ENCODE assay signal across 12 mouse cellular contexts in genomic region chr2:151990985-151991394, GRCm38 (mm10). TPM values are rescaled to one million over a fixed set of nuclear protein-coding genes. Genes with fewer than 3 reads are reported as not detected.
A peak's percentile ranks its signal among the peaks of the same experiment; 100 is the strongest.
DNase-seq lines count a peak whose midpoint lies in the region; ATAC-seq lines count a peak whose summit lies in the region.
"Had no signal": no experiment of that assay in that cellular context is flagged by ENCODE, and none has a peak within 500 bp of the region (broad histone marks: within the 10 kb centered on the region; RNA-seq: fewer than 3 reads in every experiment).

No protein-coding gene starts in this region.

- 20% methylated on average over 1 of the region's 1 CpGs for WGBS in hindbrain, embryonic 10.5 days
- WGBS in neural tube, embryonic 13.5 days = 19% methylated on average over 1 of the region's 1 CpGs
- 34% methylated on average over 1 of the region's 1 CpGs for WGBS in kidney, embryonic 15.5 days

- peak; percentile 85 for DNase-seq in left cerebral cortex, postnatal 4 days
- no peak for DNase-seq in left cerebral cortex, postnatal 36 days (ENCODE audit: low spot score in 2 of 2)
- DNase-seq in cerebellum, postnatal 14 days = peak; percentile 79 to 83
- DNase-seq in hindbrain, embryonic 10.5 days (ENCODE audit: low spot score) = peak; percentile 66
- DNase-seq in adrenal gland, postnatal 36 days = no peak
- no peak for DNase-seq in ovary, postnatal 14 days (ENCODE audit: low spot score)

- no peak overlapping the region for H3K4me2 ChIP-seq in neural tube, embryonic 13.5 days
- no peak overlapping the region for H3K4me2 ChIP-seq in kidney, embryonic 15.5 days
- H3K4me2 ChIP-seq: heart, embryonic 13.5 days; limb, embryonic 13.5 days had no signal

- peaks cover 30% of the 10 kb centered on the region for H3K27me3 ChIP-seq in hindbrain, embryonic 10.5 days (ENCODE audit: insufficient read depth, poor library complexity, severe bottlenecking)
- peaks cover 16% of the 10 kb centered on the region for H3K27me3 ChIP-seq in neural tube, embryonic 13.5 days
- H3K27me3 ChIP-seq in kidney, embryonic 15.5 days = peaks cover 29% of the 10 kb centered on the region

- H3K36me3 ChIP-seq in hindbrain, embryonic 10.5 days = no peaks in the 10 kb centered on the region
- no peaks in the 10 kb centered on the region for H3K36me3 ChIP-seq in neural tube, embryonic 13.5 days
- H3K36me3 ChIP-seq in kidney, embryonic 15.5 days = no peaks in the 10 kb centered on the region
- H3K36me3 ChIP-seq: heart, embryonic 13.5 days; limb, embryonic 13.5 days had no signal

- no peak overlapping the region for H3K4me3 ChIP-seq in hindbrain, embryonic 10.5 days
- H3K4me3 ChIP-seq in neural tube, embryonic 13.5 days = no peak overlapping the region
- H3K4me3 ChIP-seq in kidney, embryonic 15.5 days (replicated peaks) = no peak overlapping the region
- H3K4me3 ChIP-seq: heart, embryonic 13.5 days; limb, embryonic 13.5 days had no signal

- H3K9me3 ChIP-seq in hindbrain, embryonic 10.5 days = no peaks in the 10 kb centered on the region
- H3K9me3 ChIP-seq in neural tube, embryonic 13.5 days = no peaks in the 10 kb centered on the region
- H3K9me3 ChIP-seq in kidney, embryonic 15.5 days (replicated peaks) = no peaks in the 10 kb centered on the region
- H3K9me3 ChIP-seq: heart, embryonic 13.5 days; limb, embryonic 13.5 days had no signal

- peak; percentile 60; the same call in 1 of the 2 replicates for ATAC-seq in neural tube, embryonic 13.5 days (ENCODE audit: low read depth)
- no peak for ATAC-seq in kidney, embryonic 15.5 days (replicated peaks; ENCODE audit: low FRiP score)
- ATAC-seq: activated CD4-positive, CD25-positive, alpha-beta regulatory T cell, adult 4 months had no signal

- H3K4me1 ChIP-seq in hindbrain, embryonic 10.5 days (replicated peaks) = peaks cover 44% of the 10 kb centered on the region
- H3K4me1 ChIP-seq in neural tube, embryonic 13.5 days (replicated peaks) = peaks cover 22% of the 10 kb centered on the region
- H3K4me1 ChIP-seq in kidney, embryonic 15.5 days = peaks cover 24% of the 10 kb centered on the region

- no peak overlapping the region for H3K9ac ChIP-seq in neural tube, embryonic 13.5 days
- H3K9ac ChIP-seq in kidney, embryonic 15.5 days = no peak overlapping the region
- H3K9ac ChIP-seq: heart, embryonic 13.5 days; limb, embryonic 13.5 days had no signal

- peak overlapping the region; percentile 77 for H3K27ac ChIP-seq in hindbrain, embryonic 10.5 days
- peak overlapping the region; percentile 62 for H3K27ac ChIP-seq in neural tube, embryonic 13.5 days (replicated peaks)
- no peak overlapping the region for H3K27ac ChIP-seq in kidney, embryonic 15.5 days
- H3K27ac ChIP-seq: heart, embryonic 13.5 days; kidney, postnatal 0 days; limb, embryonic 13.5 days had no signal

- intact Hi-C loops in left cerebral cortex, postnatal 4 days (cut with DNase I) = loop anchor here (5.0 to 10.0 kb wide), 3 partner anchors 54 to 246 kb away; partner anchors contain the start of gene Psmf1
- intact Hi-C loops in left cerebral cortex, postnatal 36 days (cut with DNase I) = loop anchor here (5.0 kb wide), 2 partner anchors 49 to 244 kb away; no protein-coding TSS in a partner anchor

RNA-seq across cellular contexts. Expression of gene Slc52a3, which starts 5.3 kb away (rescaled TPM):
- total RNA-seq in left cerebral cortex, postnatal 4 days (2021) = 1 to 10 TPM; 2.2 to 2.5 TPM
- total RNA-seq in left cerebral cortex, postnatal 36 days (2021) = 1 to 10 TPM; 2.2 to 3.2 TPM
- polyA plus RNA-seq in hindbrain, embryonic 10.5 days (2016; fragmentation: Nextera tagmentation; extraction: Ambion mirVana) = 0.90 and 1.3 TPM in 2 replicates
- polyA plus RNA-seq in neural tube, embryonic 13.5 days (2015; fragmentation: Nextera tagmentation; extraction: Ambion mirVana) = 0.99 and 1.1 TPM in 2 replicates
- total RNA-seq in adrenal gland, postnatal 36 days (2021) = 1 to 10 TPM; 2.1 to 3.6 TPM
- 13.3 and 16.3 TPM in 2 replicates for polyA plus RNA-seq in kidney, embryonic 15.5 days (2015; fragmentation: Nextera tagmentation; extraction: Ambion mirVana)

RNA-seq across cellular contexts. Expression of gene Fam110a, which starts 11.0 kb away (rescaled TPM):
- total RNA-seq in left cerebral cortex, postnatal 4 days (2021) = 10 to 100 TPM; 19.0 to 20.5 TPM
- total RNA-seq in left cerebral cortex, postnatal 36 days (2021) = 1 to 10 TPM; 7.5 to 8.9 TPM
- polyA plus RNA-seq in hindbrain, embryonic 10.5 days (2016; fragmentation: Nextera tagmentation; extraction: Ambion mirVana) = 99.4 and 149 TPM in 2 replicates
- 48.1 and 52.1 TPM in 2 replicates for polyA plus RNA-seq in neural tube, embryonic 13.5 days (2015; fragmentation: Nextera tagmentation; extraction: Ambion mirVana)
- total RNA-seq in adrenal gland, postnatal 36 days (2021) = 1 to 10 TPM; 8.5 to 9.6 TPM
- polyA plus RNA-seq in kidney, embryonic 15.5 days (2015; fragmentation: Nextera tagmentation; extraction: Ambion mirVana) = 29.1 and 29.2 TPM in 2 replicates

Comparison
In these comparisons a context has a peak if more than half of its experiments do, and no peak if none do; other contexts are left out.
1. DNase-seq: peak in left cerebral cortex, postnatal 4 days (single experiment), cerebellum, postnatal 14 days (2 of 2) and hindbrain, embryonic 10.5 days (single experiment); none in left cerebral cortex, postnatal 36 days (0 of 2), adrenal gland, postnatal 36 days (0 of 2) and ovary, postnatal 14 days (single experiment).